Mouse (Mus musculus): ENCODE measurements at regions not wholly inside any gene's neighbourhood (a gene's known extent, or its start where the extent isn't known, plus 50 kb on each side); places are given as distances from the start of the nearest gene placed in this dataset.

- H3K4me2 ChIP-seq (replicated peaks) = peak overlapping the region; percentile 48
- ATAC-seq (ENCODE audit: insufficient number of reproducible peaks, insufficient read depth, low FRiP score, low TSS enrichment) = peak; percentile 75; the same call in 1 of the 2 replicates
- no peaks in the 10 kb centered on the region for H3K27me3 ChIP-seq
- H3K27ac ChIP-seq = no peak overlapping the region
- WGBS = 20% methylated on average over 16 of the region's 16 CpGs
- peak overlapping the region; percentile 40 for H3K4me3 ChIP-seq
- no peaks in the 10 kb centered on the region for H3K4me1 ChIP-seq
- peak overlapping the region; percentile 16; the same call in 1 of the 2 replicates for H3K9ac ChIP-seq
- H3K9me3 ChIP-seq = no peaks in the 10 kb centered on the region
- no peaks in the 10 kb centered on the region for H3K36me3 ChIP-seq
These were observed 73.3 kb downstream of the Vmn2r112 start for GRCm38 (mm10) chr17:22673891-22674622.
